Mouse (Mus musculus): ENCODE results near the gene Olfr1320. TPM values are rescaled to one million over a fixed set of nuclear protein-coding genes. Genes with fewer than 3 reads are reported as not detected.

Gene Olfr1320
- total RNA-seq (2023), result not detected

GRCm38 (mm10) chrX:49672033-49672432 lies at the start of gene Olfr1320:
TSS of gene Olfr1320 (plus strand) at chrX:49672333.

Other genes starting within 250 kb of the Olfr1320 start
- not detected for gene Arhgap36, start 208.4 kb upstream of the Olfr1320 start, total RNA-seq (2023)
- gene Olfr1321, start 62.7 kb downstream of the Olfr1320 start, total RNA-seq (2023), result not detected
- not detected for gene Igsf1, start 125.4 kb downstream of the Olfr1320 start, total RNA-seq (2023)
- not detected for gene Olfr1322, start 219.2 kb downstream of the Olfr1320 start, total RNA-seq (2023)